Mouse (Mus musculus): ENCODE data around the gene Igf2bp3.

- TF ChIP-seq CTCF (IDR thresholded peaks at IDR 0.05; ENCODE audit: borderline replicate concordance, insufficient read depth, low read length): no peak
- TF ChIP-seq POLR2A (IDR thresholded peaks at IDR 0.05; ENCODE audit: low read depth, low read length): no peak
Measured at GRCm38 (mm10) chr6:49233356-49233755, 18.6 kb upstream of the Igf2bp3 start.

Measured in embryonic fibroblast, embryonic 13.5 days (primary cell).